7 mouse cellular contexts compared by ENCODE assay signal in the genomic region with DNA sequence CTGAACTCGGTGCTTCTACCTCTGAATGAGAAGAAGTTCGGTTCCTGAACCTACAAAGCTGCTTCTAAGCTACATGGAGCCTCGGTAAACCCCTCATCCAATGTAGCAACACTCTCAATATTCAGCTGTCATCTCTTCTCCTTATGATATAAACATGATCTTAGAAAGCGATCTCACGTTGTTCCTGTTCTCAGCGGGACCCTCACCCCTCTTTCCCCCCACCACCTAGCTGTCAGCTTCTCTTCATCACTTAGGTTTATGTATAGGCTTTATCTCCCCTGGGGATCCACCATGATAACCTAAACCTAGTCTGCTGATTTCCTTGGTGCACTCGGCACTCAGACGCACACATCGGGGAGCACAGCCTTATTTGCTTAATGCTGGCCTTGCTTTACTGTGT. TPM values are rescaled to one million over a fixed set of nuclear protein-coding genes. Genes with fewer than 3 reads are reported as not detected.
DNase-seq lines count a peak whose midpoint lies in the region; ATAC-seq and TF ChIP-seq lines count a peak whose summit lies in the region.

TSS of gene Gtf3c5 (minus strand) at position 101 of the 400 bp plus-strand sequence.

- H3K27ac ChIP-seq in lung, embryonic 15.5 days: peak within 1 kb of the TSS; percentile 91
- peak within 1 kb of the TSS; percentile 32; the same call in 1 of the 2 replicates for H3K27ac ChIP-seq in cortical plate, adult 2 months (ENCODE audit: insufficient read depth, low read length)
- peak within 1 kb of the TSS; percentile 94 for H3K27ac ChIP-seq in limb, embryonic 15.5 days
- H3K27ac ChIP-seq in stomach, embryonic 16.5 days (ENCODE audit: low read length): peak within 1 kb of the TSS; percentile 86

- DNase-seq in lung, postnatal 36 days: no peak
- no peak for DNase-seq in heart, postnatal 4 days
- DNase-seq in cerebellum, adult 18-20 months: no peak

- H3K9me3 ChIP-seq in lung, embryonic 15.5 days: no peaks in the 10 kb centered on the region
- H3K9me3 ChIP-seq in limb, embryonic 15.5 days: no peaks in the 10 kb centered on the region
- no peaks in the 10 kb centered on the region for H3K9me3 ChIP-seq in stomach, embryonic 16.5 days (replicated peaks; ENCODE audit: control insufficient read depth, low read length)

- H3K27me3 ChIP-seq in lung, embryonic 15.5 days: no peaks in the 10 kb centered on the region
- H3K27me3 ChIP-seq in limb, embryonic 15.5 days: no peaks in the 10 kb centered on the region
- no peaks in the 10 kb centered on the region for H3K27me3 ChIP-seq in stomach, embryonic 16.5 days (ENCODE audit: control insufficient read depth, insufficient read depth, low read length)

- WGBS in lung, embryonic 15.5 days: 72% methylated on average over 9 of the region's 9 CpGs
- 76% methylated on average over 9 of the region's 9 CpGs for WGBS in limb, embryonic 15.5 days
- WGBS in stomach, embryonic 16.5 days: 75% methylated on average over 9 of the region's 9 CpGs

- no peak for TF ChIP-seq CTCF in cortical plate, adult 2 months (IDR thresholded peaks at IDR 0.05; ENCODE audit: extremely low read depth, insufficient read depth, low read length)

- H3K9ac ChIP-seq in lung, embryonic 15.5 days: peak within 1 kb of the TSS; percentile 68
- peak within 1 kb of the TSS; percentile 44 for H3K9ac ChIP-seq in limb, embryonic 15.5 days
- peak within 1 kb of the TSS; percentile 82 for H3K9ac ChIP-seq in stomach, embryonic 16.5 days (ENCODE audit: low read length)

- H3K4me1 ChIP-seq in lung, embryonic 15.5 days: peaks cover 17% of the 10 kb centered on the region; the same call in 1 of the 2 replicates
- H3K4me1 ChIP-seq in cortical plate, adult 2 months (ENCODE audit: control insufficient read depth, insufficient read depth, low read length): no peaks in the 10 kb centered on the region
- H3K4me1 ChIP-seq in limb, embryonic 15.5 days: peaks cover 16% of the 10 kb centered on the region; the same call in 1 of the 2 replicates
- peaks cover 4% of the 10 kb centered on the region; the same call in 1 of the 2 replicates for H3K4me1 ChIP-seq in stomach, embryonic 16.5 days (ENCODE audit: control insufficient read depth, insufficient read depth, low read length)

- H3K4me3 ChIP-seq in lung, embryonic 15.5 days: peak within 1 kb of the TSS; percentile 80
- peak within 1 kb of the TSS; percentile 84 for H3K4me3 ChIP-seq in cortical plate, adult 2 months (ENCODE audit: insufficient read depth, low read length)
- H3K4me3 ChIP-seq in limb, embryonic 15.5 days: peak within 1 kb of the TSS; percentile 72
- H3K4me3 ChIP-seq in stomach, embryonic 16.5 days (replicated peaks; ENCODE audit: low read length): peak within 1 kb of the TSS; percentile 80

- H3K36me3 ChIP-seq in lung, embryonic 15.5 days: peaks cover 17% of the 10 kb centered on the region; the same call in 1 of the 2 replicates
- peaks cover 21% of the 10 kb centered on the region for H3K36me3 ChIP-seq in limb, embryonic 15.5 days
- no peaks in the 10 kb centered on the region for H3K36me3 ChIP-seq in stomach, embryonic 16.5 days (ENCODE audit: control insufficient read depth, insufficient read depth, low read length)

- TF ChIP-seq POLR2A in cortical plate, adult 2 months (IDR thresholded peaks at IDR 0.05; ENCODE audit: extremely low read depth, insufficient read depth, low read length): no peak

- H3K4me2 ChIP-seq in lung, embryonic 15.5 days: peak within 1 kb of the TSS; percentile 69
- H3K4me2 ChIP-seq in limb, embryonic 15.5 days: peak within 1 kb of the TSS; percentile 57
- H3K4me2 ChIP-seq in stomach, embryonic 16.5 days (ENCODE audit: low read depth, low read length): peak within 1 kb of the TSS; percentile 67

- ATAC-seq in lung, embryonic 15.5 days (ENCODE audit: borderline replicate concordance, extremely low read depth, low FRiP score, low TSS enrichment): no peak
- ATAC-seq in limb, embryonic 15.5 days (ENCODE audit: insufficient number of reproducible peaks, low FRiP score, low TSS enrichment, low read depth): no peak
- no peak for ATAC-seq in stomach, embryonic 16.5 days (ENCODE audit: insufficient read depth, low FRiP score)

RNA-seq across cellular contexts. Expression of gene Gtf3c5, which starts in this region (rescaled TPM):
- 45.3 and 46.7 TPM in 2 replicates for polyA plus RNA-seq in lung, embryonic 15.5 days (2015; fragmentation: Nextera tagmentation; extraction: Ambion mirVana)
- 20.7 and 23.3 TPM in 2 replicates for polyA plus RNA-seq in cortical plate, adult 2 months (2012; rRNA removed)
- total RNA-seq in heart, postnatal 4 days (2021): 10 to 100 TPM; 17.8 to 18.3 TPM
- 41.8 and 44.1 TPM in 2 replicates for polyA plus RNA-seq in limb, embryonic 15.5 days (2015; fragmentation: Nextera tagmentation; extraction: Ambion mirVana)
- polyA plus RNA-seq in stomach, embryonic 16.5 days (2015; fragmentation: Nextera tagmentation; extraction: Ambion mirVana): 37.2 and 38.2 TPM in 2 replicates

Comparison
In these comparisons a context has a peak if more than half of its experiments do, and no peak if none do; other contexts are left out.
1. H3K27ac ChIP-seq: peak in every context shown above with its lines; median percentile 94 in limb, embryonic 15.5 days; 91 in lung, embryonic 15.5 days; 86 in stomach, embryonic 16.5 days; 32 in cortical plate, adult 2 months.